Mouse (Mus musculus) kidney, postnatal 10 days (tissue): Measurements from ENCODE around the gene Klf4.
A peak's percentile ranks its signal among the peaks of the same experiment; 100 is the strongest.

Experiments used
- DNase-seq: peaks from one replicate; pipeline ENCODE4 v3.0.0; 2021; ENCODE audit warnings: mixed read lengths

The Klf4 gene

GRCm38 (mm10) chr4:55523921-55524320 lies 8.3 kb downstream of the Klf4 start:
- DNase-seq = no peak

- no peak for DNase-seq
These were observed 14.8 kb downstream of the Klf4 start for GRCm38 (mm10) chr4:55517438-55517837.

GRCm38 (mm10) chr4:55516048-55516447 lies 16.2 kb downstream of the Klf4 start:
- no peak for DNase-seq

GRCm38 (mm10) chr4:55514733-55515176 lies 17.5 kb downstream of the Klf4 start:
- peak; percentile 90 for DNase-seq

- DNase-seq = no peak
These were observed 18.5 kb downstream of the Klf4 start for GRCm38 (mm10) chr4:55513615-55514279.

GRCm38 (mm10) chr4:55511389-55511788 lies 20.9 kb downstream of the Klf4 start:
- DNase-seq = no peak

GRCm38 (mm10) chr4:55508712-55509111 lies 23.6 kb downstream of the Klf4 start:
- DNase-seq = no peak

- DNase-seq = no peak
These were observed 33.6 kb downstream of the Klf4 start for GRCm38 (mm10) chr4:55498621-55499020.

GRCm38 (mm10) chr4:55496416-55496815 lies 35.9 kb downstream of the Klf4 start:
- no peak for DNase-seq

- no peak for DNase-seq
These were observed 39.0 kb downstream of the Klf4 start for GRCm38 (mm10) chr4:55493261-55493660.

- DNase-seq = no peak
These were observed 42.9 kb downstream of the Klf4 start for GRCm38 (mm10) chr4:55489328-55489727.

GRCm38 (mm10) chr4:55488604-55489003 lies 43.7 kb downstream of the Klf4 start:
- no peak for DNase-seq

GRCm38 (mm10) chr4:55480322-55480767 lies 51.9 kb downstream of the Klf4 start:
- peak; percentile 88 for DNase-seq

- DNase-seq = no peak
These were observed 53.9 kb downstream of the Klf4 start for GRCm38 (mm10) chr4:55478333-55478732.

- DNase-seq = peak; percentile 62
These were observed 54.3 kb downstream of the Klf4 start for GRCm38 (mm10) chr4:55477933-55478332.

GRCm38 (mm10) chr4:55477210-55477759 lies 55.0 kb downstream of the Klf4 start:
- DNase-seq = no peak
